Mouse (Mus musculus) layer of hippocampus, adult 11-12 months (tissue): ENCODE results near the gene Atp13a2.

Experiments used
- DNase-seq: peaks from one replicate; pipeline ENCODE4 v3.0.0; 2022; ENCODE audit warnings: low spot score

Gene Atp13a2

DNA sequence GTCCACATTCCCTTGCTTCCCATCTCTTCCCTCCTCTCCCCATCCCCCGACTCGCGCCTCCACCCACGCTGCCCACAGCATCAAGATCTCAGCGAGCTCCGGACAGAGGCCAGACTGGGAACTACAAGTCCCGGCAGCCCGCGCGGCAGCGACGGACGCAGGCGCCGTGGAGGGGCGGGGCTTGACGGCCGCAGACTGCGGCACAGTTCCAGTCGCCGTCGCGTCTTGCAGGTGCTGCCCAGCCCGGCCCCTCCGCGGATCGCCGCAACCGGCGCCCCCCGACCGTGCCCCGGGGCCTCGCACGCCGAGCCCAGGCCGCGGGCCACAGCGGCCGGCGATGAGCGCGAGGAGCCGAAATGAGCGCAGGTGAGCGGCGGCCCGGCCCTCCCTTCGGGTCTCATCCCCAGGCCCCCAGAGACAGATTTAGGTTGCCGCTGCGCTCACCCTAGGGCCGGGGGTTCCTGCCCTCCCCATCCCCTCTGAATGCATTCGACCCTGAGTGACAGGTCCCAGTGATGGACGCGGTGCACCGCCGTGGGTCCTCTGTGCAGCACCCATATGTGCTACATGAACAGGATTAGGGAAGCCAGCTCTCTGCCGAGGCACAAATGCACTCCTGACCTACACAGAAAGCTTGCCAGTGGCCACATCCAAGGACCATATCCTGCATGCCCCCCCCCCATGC is at the start of gene Atp13a2:
TSS of gene Atp13a2 (plus strand) at position 163 of the 685 bp plus-strand sequence.
- peak; percentile 93 for DNase-seq

DNA sequence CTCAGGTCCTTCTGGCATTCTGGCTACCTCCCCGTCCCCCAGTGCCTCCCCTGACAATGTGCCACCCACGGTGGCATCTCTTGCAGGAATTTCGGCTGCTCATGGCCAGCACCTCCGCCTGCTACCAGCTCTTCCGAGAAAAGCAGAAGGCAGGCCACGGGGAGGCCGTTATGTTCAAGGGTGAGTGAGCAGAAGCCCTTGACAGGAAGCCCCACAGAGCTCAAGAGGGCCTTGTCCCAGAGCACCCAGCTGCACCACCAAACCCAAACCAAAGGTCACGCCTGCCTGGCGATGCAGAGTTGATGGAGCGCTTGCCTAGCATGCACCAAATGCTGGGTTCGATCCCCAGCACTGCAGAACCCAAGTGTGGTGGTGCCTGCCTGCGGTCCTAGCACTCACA is 42.3 kb upstream of the Atp13a2 start:
- no peak for DNase-seq

DNA sequence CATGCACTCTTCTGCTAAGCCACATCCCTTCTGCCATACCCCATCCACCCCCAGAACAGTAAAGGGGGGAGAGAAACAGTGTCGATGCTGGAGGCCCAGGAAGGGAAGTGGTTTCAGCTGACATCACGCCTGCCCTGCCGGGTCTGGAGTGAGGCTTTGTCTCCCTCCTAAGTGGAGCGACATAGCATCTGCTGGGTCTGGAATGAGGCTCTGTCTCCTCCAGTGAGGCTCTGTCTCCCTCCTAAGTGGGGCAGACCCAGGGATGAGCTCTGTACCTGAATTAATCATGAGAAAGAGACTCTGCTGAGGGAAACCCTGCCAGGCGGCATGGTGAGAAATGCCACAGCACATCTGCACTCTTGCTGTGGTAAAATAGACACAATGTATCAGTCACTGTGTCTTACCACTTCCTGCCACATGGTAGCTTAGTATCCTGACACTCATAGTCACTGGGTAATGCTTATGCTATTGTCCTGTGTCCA is 41.7 kb upstream of the Atp13a2 start:
- DNase-seq, result peak; percentile 52

DNA sequence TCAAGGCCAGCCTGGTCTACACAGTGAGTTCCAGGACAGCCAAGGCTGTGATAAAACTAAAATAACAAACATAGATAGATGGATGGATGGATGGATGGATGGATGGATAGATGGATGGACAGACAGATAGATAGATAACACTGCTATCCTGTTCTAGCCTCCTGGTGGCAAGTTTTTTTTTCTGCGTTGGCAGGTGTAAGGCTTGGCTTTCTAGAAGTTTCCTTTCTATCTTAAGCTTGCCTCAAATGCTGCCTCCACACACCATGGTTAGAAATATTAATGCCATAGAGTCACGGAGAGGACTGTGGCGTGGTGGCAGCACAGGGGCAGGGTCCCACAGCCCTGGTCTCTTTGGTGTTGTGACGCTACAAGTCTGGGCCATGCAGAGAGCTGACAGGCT is 41.1 kb upstream of the Atp13a2 start:
- no peak for DNase-seq

DNA sequence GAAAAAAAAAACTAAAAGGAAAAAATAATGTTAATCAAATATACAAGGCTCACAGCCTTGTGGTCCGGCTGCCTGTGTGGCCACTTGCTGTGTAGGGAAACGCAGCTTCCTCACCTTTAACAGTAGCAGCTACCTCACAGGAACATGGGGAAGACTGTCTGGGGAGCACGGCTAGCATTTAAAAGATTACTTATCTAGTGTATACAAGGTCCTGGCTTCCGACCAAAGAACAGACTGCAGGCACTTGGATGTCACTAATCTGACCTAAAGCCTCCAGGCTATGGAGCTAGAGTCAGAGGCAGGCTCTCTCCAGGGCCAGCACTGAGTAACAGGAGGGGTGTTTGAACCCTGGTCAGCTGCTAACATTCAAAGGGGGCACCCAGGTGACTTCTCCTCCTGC is 40.6 kb upstream of the Atp13a2 start:
- DNase-seq, result no peak

DNA sequence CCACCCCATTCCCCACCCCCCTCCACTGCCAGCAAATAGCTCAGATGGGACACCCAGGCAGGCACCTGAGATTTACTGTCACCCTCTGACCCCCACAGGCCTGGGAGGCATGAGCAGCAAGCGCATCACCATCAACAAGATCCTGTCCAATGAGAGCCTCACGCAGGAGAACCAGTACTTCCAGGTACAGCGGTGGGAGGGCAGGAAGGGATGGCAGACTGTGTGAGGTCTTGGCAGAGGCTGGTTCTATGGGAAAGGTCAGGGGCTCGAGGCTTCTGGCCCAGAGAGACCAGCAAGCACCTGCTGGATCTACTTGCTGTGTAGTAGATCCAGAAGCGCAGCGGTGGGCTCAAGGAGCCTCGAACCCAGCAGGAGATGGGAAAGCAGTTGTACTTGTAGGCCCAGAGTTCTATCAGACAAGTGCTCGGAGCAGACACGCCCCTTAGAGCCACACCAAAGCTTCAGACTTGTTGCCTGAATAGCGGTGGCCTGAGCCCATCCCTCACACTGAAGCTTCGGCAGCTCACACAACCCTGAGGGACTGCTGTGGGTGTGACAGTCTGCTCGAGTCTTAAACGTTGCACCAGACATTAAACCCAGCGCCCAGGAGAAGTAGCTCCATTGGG is 40.0 kb upstream of the Atp13a2 start:
- no peak for DNase-seq

DNA sequence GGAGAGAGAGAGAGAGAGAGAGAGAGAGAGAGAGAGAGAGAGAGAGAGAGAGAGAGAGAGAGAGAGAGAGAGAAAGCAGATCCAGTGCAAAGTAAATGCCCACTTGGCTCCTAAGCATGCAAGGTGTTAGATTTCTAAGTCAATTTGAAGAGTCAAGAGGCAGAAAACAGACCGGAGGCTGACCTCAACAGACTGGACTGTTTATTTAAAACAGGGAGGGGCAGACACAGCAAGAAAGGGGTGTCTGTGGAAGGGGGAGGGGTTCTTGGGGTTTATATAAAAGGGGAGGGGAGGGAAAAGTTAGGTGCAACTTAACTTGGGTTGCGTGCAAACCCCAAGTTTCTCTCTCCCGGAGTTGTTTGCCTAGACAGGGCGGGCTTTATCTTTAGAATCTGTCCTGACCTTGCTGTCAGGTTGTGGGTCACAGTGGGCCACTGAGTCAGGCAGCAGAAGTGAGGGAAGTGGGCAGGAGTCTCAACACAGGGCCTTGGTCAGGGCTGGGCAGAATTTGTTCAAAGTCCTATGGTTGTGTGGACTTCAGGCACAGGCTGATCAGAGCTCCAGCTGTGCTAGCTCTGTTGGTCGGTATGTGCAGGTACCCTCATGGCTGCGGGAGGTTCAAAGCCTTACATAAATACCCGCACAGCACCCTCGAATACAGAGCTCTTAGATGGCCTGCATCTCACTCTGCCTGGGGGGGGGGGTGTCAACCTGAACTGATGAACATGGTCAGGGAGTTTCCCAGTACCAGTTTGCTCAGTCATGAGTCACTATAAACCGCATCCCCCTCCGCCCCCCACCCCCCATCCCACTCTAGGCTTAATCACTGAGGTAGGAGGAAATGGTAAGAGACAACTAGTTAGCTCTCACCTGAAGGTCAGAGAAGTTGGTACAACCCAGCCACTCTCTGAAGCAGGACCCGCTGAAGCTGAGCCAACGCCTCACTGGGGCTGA is 38.9 kb upstream of the Atp13a2 start:
- no peak for DNase-seq

DNA sequence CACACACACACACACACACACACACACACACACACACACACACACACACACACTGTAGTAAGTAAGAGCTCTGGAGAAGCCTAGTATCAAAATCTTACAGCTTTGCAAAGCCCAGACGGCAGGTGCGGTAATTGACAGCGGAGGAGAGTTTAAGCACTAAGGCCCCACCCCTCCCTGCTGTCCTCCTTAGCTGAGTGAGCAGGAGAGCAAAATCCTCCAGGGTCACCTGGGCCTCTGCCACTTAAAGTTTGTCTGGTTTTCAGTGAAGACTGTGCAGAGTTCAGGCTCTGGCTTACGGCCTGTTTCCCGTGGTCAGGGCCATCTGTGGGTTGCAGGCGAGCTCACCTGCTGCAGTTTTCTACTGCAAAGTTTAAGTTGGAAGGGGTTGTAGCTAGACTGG is 38.2 kb upstream of the Atp13a2 start:
- no peak for DNase-seq

DNA sequence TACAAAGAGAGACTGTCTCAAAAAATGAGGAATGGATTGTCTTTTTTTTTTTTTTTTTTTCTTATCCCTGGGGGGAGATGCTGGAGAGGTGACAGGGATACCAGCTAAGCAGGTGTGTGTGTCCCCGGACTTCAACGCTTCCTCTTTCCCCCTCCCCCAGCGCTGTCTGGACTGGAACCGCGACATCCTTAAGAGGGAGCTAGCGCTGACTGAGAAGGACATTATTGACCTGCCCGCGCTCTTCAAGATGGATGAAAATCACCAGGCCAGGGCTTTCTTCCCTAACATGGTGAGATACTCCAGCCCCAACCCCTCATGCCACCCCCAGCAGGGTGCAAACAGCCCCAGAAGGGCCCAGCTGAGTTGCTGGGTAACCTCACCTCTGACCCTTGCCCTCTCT is 37.6 kb upstream of the Atp13a2 start:
- DNase-seq, result no peak

DNA sequence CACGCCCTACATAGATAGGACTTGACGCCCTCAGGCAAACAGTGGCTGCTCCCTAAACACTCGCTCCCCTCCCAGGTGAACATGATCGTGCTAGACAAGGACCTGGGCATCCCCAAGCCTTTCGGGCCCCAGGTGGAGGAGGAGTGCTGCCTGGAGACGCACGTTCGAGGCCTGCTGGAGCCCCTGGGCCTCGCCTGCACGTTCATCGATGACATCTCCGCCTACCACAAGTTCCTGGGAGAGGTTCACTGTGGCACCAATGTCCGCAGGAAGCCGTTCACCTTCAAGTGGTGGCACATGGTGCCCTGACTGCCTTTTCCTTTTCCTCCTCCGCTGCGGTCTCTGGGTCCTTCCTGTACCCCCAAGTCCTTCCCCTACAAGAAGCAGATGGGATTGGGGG is 37.1 kb upstream of the Atp13a2 start:
- no peak for DNase-seq

DNA sequence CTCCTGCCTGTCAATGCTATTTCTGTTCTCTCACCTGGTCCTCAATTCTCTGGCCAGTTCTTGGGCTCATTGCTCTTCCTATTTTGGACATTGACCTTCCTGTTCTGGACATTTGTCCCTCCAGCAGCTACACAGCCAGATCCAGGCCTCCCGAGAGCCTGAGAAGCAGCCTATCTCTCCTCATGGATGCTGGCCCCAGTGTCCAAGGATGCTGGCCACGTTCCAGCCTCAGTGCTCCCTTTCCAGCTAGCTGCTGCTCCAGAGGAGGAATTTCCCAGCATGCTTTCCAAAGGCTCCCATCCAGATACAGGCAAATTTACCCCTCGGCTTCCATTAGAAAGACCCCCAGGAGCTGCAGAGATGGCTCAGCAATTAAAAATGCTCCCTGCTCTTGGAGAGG is 36.1 kb upstream of the Atp13a2 start:
- no peak for DNase-seq

DNA sequence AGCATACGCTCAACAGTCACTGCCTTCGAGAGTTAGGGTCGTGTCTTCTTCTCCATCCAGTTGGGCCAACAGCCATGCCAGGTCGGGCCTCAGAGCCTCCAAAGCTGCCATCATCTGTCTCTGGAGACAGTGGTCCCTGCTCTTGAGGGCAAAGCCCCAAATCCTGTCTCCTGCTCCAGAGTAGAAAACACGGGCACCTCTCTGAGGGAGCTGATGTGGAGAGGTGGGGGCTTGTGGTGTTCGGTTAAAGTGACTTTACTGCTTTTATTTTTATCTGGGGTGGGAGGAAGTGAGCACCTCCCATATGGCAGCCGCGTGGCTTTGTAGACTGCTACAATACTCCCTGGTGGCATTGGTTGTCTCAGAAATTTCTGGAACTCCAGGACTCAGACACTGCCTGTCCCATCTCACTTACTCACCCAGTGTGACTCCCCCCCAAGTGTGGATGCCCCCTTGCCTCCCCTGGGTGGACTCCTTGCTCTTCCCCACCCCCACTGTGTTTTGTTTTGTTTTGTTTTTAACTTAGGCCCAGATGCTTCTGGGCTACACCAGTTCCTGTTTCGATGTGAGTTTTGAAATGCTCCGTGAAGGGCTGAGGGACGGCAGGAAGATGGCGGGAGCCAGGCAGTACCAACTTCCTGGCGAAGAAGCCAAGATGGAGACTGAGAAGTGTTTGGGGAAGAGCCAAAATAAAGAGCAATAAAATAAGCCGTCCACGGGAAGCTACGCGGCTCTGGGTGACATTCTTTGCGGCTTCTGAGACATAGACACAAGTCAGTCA is 34.6 kb upstream of the Atp13a2 start:
- no peak for DNase-seq

DNA sequence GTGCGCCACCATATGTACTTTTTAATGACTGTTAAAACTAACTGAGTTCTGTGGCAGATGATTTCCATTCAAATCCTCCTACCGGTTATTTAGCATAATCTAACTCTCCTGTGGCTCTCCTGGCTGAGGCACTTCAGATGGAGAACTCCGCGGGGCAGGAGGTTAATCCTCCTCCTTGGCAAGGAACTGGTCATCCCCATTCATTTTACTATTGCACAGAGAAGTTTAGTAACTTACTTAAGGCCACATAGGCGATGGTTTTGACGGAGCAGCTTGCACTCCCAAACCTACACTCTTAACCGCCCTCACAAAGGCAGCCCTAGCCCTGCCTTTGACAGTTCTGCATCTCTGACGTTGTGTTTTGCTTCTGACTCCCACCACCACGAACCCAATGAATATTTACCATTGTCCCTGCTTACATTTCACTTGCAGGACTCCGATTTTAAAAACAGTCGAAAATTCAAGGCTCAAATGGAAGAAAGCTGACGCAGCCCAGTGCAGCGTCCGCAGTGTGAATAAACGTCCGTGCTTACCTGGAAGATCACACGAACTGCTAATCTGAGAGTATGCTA is 29.5 kb upstream of the Atp13a2 start:
- DNase-seq, result no peak

DNA sequence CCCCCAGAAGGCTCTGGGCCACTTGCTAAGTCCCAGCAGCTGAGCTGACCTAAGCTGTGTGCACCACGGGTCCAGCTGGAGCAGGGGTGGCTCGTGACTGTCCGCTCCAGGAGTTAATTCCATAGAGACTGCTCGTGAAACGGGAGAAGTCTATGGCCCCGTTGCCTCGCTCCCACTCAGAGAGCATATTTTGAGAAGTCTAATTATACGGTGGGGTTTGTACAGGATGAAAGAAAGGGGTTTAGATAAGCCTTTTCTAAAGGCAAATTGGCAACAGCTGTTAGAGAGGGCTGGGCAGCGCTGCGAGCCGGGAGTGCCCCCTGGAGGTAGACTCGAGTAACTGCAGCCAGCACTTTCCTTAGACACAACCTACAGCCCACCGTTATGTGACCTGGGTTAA is 28.9 kb upstream of the Atp13a2 start:
- peak; percentile 79 for DNase-seq

DNA sequence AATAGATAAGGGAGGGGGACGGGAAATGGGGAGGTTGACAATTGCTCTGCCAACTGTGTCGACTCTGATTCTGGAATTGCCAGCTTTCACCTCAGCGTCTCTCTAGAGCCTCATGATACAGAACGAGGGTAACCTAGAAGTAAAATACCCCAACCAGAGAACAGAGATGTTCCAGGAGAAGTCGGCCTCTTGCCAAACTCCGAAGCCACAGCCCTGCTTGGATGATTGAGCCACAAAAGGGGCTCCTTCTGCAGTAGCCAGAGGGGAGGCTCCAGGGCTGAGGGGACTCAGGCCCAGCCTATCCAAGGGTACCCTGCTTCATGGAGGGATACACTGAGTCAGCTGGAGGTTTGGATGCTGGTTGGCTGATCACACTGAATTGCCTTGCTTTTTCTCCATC is 28.4 kb upstream of the Atp13a2 start:
- no peak for DNase-seq

DNA sequence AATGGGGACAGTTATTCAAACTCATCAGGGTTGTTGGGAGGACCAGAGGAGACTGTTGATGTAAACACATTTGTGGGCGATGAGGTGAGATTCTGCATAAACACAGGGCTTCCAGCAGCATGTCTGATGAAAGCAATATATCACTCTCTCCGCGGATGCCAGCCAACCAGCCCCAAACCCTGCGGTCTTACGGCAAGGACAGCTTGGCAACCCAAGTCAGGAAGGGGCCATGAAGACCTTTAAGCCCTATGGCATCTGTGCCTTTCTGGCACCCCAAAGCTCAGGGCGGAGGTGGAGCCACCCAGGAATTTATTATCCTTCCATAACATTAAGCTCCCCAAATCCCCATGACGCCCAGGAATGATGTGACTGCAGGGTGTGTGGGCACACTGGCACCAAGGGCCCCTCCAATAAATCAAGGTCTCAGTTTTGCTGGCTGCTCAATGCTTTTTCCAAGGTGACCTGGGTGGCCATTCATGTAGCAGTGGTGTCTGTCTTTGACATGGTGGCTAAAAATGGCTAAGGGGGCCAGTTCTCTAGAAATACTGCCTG is 27.5 kb upstream of the Atp13a2 start:
- no peak for DNase-seq

DNA sequence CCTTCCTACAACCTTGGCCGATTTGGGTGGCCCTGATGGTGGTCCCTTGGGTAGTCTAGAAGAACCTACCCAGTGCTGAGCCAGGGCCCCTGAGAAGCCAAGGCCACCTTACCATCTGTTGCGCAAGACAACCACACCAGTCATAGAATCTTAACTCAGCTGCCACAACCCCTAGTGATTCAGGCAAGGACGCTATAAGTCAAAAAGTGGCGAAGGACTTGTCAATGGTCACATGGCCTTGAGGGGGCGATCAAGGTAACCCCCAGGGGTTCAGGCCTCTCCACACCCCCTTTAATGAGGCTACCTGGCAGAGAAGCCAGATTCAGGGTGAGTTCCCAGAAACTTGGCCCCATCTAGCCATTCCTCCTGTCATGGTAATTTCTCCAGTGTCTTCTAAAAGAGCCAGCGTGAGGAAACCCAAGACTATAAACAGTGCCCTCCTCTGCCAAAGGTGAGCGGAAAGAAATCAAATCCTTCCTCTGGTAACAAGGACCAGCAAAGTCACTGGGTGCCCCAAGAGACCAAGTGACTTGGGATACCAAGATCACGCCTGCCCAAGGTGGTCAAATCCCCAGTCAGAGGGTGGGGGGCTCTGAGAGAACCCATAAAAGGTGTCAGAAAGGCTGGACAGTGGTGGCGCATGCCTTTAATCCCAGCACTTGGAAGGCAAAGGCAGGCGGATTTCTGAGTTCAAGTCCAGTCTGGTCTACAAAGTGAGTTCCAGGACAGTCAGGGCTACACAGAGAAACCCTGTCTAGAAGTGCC is 26.8 kb upstream of the Atp13a2 start:
- no peak for DNase-seq

DNA sequence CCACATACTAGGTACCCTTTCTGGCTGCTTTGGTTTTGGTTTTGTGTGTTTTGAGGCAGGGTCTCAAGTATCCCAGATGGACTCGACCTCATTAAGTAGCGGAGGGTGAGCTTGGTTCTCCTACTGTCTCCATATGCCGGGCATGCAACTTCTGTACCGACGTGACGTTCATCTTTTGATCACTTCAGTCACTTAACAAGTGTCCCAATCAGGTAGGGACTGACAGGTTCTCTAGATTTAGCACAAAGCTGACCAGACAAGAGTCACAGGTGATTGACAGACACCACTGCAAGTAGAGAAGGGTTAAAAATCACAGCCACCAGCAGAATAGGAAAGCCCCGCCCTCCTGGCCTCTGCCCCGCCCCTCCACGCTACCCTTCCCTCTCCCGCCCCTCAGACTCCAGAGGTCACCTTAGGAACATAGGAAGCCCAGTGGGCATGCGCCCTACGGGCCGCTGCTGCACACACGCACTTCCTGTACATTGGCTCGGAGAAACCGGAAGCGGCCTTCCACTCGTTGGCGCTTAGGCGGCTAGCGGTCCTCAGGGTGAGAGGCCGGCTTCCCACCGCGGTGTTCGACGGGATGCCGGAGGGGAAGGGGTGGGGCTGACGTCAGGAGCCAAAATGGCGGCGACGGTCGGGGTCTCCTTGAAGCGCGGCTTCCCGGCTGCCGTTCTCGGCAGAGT is 25.7 kb upstream of the Atp13a2 start, which contains the start of gene Sdhb:
TSS of gene Sdhb (plus strand) at position 423 of the 686 bp plus-strand sequence.
- DNase-seq, result peak; percentile 98

DNA sequence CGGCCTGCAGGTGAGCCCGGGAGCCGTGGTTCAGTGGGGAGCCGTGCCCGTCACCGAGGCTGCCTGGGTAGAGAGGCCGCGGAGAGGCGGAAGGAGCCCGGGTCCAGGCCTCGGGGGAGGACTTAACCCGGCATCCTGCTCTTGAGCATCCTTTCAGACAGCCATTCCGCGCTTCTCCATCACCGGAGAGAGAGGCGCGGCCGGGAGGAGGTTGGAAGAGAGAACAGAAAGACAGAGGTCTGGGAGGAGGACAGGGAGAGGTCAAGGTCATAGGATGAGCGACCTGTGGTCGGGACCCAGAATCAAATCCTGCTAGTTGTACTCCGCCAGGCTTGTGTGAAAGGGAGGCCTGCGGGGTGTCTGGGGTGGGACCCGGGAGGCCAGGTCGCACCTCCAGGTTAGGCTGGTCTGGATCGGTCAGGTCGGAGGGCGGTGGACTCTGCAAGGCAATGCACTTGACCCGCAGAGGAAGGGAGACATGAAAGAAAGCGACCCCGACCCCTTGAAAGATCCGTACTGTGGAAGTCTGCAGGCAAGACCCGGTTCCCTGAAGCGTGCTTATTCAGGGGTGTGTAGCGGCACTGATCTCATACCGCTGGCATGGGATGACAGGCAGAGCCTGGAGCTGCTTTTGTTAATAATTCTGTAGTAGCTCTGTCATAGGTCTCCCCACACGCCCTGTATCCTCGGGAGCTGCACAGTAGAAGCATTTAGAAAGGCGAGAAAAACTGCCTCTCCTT is 25.0 kb upstream of the Atp13a2 start:
- DNase-seq, result no peak
